Mouse (Mus musculus) forebrain, embryonic 15.5 days (tissue): Measurements from ENCODE around the gene Erbb2. TPM values are rescaled to one million over a fixed set of nuclear protein-coding genes. Genes with fewer than 3 reads are reported as not detected.

Source experiments
- ATAC-seq: fragments of 200-750 bp; cut with Nextera tagmentation; replicated peaks from 2 replicates; pipeline ENCODE4 v1.8.0; 2017; ENCODE audit warnings: mild to moderate bottlenecking, moderate TSS enrichment, moderate library complexity
- H3K27ac ChIP-seq: fragments of 300-500 bp; sonication (generic); replicated peaks from 2 replicates; pipeline ENCODE4 v1.5.1; 2015; ENCODE audit warnings: mild to moderate bottlenecking, inconsistent platforms
- H3K27me3 ChIP-seq: fragments of 300-500 bp; sonication (generic); 2 replicates; pipeline ENCODE4 v1.6.1; 2015; ENCODE audit warnings: inconsistent platforms
- H3K36me3 ChIP-seq: fragments of 300-500 bp; sonication (generic); 2 replicates; pipeline ENCODE4 v1.6.1; 2015; ENCODE audit warnings: mild to moderate bottlenecking, inconsistent platforms
- H3K4me1 ChIP-seq: fragments of 300-500 bp; sonication (generic); 2 replicates; pipeline ENCODE4 v1.6.1; 2015; ENCODE audit warnings: inconsistent platforms
- H3K4me2 ChIP-seq: fragments of 300-500 bp; sonication (generic); replicated peaks from 2 replicates; pipeline ENCODE4 v1.6.1; 2015; ENCODE audit warnings: mild to moderate bottlenecking, inconsistent platforms
- H3K4me3 ChIP-seq: fragments of 300-500 bp; sonication (generic); 2 replicates; pipeline ENCODE4 v1.5.1; 2015; ENCODE audit warnings: mild to moderate bottlenecking, inconsistent platforms
- H3K9ac ChIP-seq: fragments of 300-500 bp; sonication (generic); replicated peaks from 2 replicates; pipeline ENCODE4 v1.6.1; 2015; ENCODE audit warnings: mild to moderate bottlenecking, inconsistent platforms
- H3K9me3 ChIP-seq: fragments of 300-500 bp; sonication (generic); 2 replicates; pipeline ENCODE4 v1.6.1; 2016; ENCODE audit warnings: inconsistent platforms
- WGBS: fragments of 180-500 bp; shearing (Covaris S2); methylation state at CpG from one replicate; pipeline ENCODE4 v1.1.7; 2015; ENCODE audit warnings: mixed read lengths; 5-methylcytosine and 5-hydroxymethylcytosine counted together
- polyA plus RNA-seq: library from polyadenylated mRNA; unstranded; fragments of >200 nt; fragmentation: Nextera tagmentation; extraction: Ambion mirVana; gene quantifications from 2 replicates; pipeline ENCODE4 v1.2.1, GENCODE M21; 2015

Erbb2 gene
- polyA plus RNA-seq, 1 experiment from 2014 or later: 6.2 TPM

GRCm38 (mm10) chr11:98387056-98387577 lies 25.2 kb upstream of the Erbb2 start:
- no peaks in the 10 kb centered on the region for H3K9me3 ChIP-seq
- H3K4me1 ChIP-seq: peaks cover 2% of the 10 kb centered on the region; the same call in 1 of the 2 replicates
- H3K36me3 ChIP-seq: no peaks in the 10 kb centered on the region
- no peak overlapping the region for H3K9ac ChIP-seq
- H3K4me3 ChIP-seq: no peak overlapping the region
- H3K27ac ChIP-seq: no peak overlapping the region
- H3K4me2 ChIP-seq: no peak overlapping the region
- 62% methylated on average over 14 of the region's 14 CpGs for WGBS
- no peak for ATAC-seq
- H3K27me3 ChIP-seq: peaks cover 20% of the 10 kb centered on the region

- H3K4me3 ChIP-seq: no peak overlapping the region
- H3K36me3 ChIP-seq: no peaks in the 10 kb centered on the region
- 72% methylated on average over 10 of the region's 10 CpGs for WGBS
- peaks cover 4% of the 10 kb centered on the region for H3K4me1 ChIP-seq
- H3K27me3 ChIP-seq: peaks cover 20% of the 10 kb centered on the region
- no peak overlapping the region for H3K9ac ChIP-seq
- H3K4me2 ChIP-seq: no peak overlapping the region
- no peak overlapping the region for H3K27ac ChIP-seq
- no peaks in the 10 kb centered on the region for H3K9me3 ChIP-seq
- no peak for ATAC-seq
These were observed 24.0 kb upstream of the Erbb2 start for GRCm38 (mm10) chr11:98388282-98388681.

DNA sequence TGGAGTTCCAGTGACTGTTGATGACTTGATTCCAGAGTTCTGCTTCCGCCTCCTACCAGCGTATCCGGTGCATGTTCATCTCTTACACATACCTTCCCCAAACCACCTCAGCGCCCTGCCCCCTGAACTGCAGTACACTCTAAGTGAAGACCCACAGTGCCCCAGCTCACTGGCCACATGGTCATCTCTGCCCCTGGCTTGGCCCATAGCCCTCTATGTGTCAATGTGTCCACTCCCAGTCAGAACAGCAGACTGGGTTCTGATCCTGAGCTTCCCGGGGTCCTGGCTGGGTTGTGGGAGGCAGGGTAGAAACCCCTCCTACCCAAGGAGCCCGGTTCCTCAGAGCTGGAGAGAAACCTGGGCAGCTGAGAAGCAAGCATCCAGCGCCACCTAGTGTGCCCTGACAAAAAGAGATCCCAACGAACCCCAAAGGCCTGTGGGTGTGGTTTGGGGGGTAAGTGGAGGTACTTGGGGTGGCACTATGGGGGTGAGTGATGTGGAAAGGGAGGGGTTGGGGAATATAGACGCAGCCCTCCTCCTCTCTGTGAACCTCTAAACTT lies 23.0 kb upstream of the Erbb2 start:
- H3K27ac ChIP-seq: no peak overlapping the region
- no peak overlapping the region for H3K4me3 ChIP-seq
- peaks cover 14% of the 10 kb centered on the region for H3K4me1 ChIP-seq
- ATAC-seq: no peak
- peaks cover 20% of the 10 kb centered on the region for H3K27me3 ChIP-seq
- no peaks in the 10 kb centered on the region for H3K9me3 ChIP-seq
- no peak overlapping the region for H3K9ac ChIP-seq
- 29% methylated on average over 9 of the region's 9 CpGs for WGBS
- no peak overlapping the region for H3K4me2 ChIP-seq
- no peaks in the 10 kb centered on the region for H3K36me3 ChIP-seq

GRCm38 (mm10) chr11:98390141-98390540 lies 22.1 kb upstream of the Erbb2 start:
- Histone ChIP-seq H3K9me3 (no peaks in the 10 kb centered on the region), H3K4me1 (peaks cover 16% of the 10 kb centered on the region), H3K27me3 (peaks cover 20% of the 10 kb centered on the region), H3K27ac (no peak overlapping the region), H3K9ac (no peak overlapping the region), H3K4me2 (no peak overlapping the region), H3K4me3 (no peak overlapping the region), H3K36me3 (no peaks in the 10 kb centered on the region)
- ATAC-seq: no peak
- WGBS: 77% methylated on average over 12 of the region's 12 CpGs

DNA sequence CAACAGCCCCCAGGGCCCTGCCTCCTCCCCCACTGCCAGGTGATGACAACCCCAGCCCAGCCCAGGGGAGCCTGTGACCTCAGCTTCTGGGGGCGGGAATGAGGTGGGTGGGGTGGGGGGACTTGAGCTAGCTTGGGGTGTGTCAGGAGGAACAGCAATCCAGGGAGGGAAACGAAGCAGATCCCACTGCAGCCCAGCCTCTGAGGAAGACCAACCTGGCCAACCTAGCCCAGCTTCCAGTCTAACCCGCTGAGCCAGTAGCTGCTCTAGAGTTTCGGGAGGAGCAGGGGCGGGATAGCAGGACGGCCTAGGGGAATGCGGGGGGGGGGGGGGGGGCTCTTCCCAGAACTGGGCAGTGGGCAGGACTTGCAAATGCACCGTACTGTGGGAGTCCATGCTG lies 20.2 kb upstream of the Erbb2 start:
- peaks cover 11% of the 10 kb centered on the region for H3K27me3 ChIP-seq
- ATAC-seq: no peak
- H3K4me1 ChIP-seq: peaks cover 16% of the 10 kb centered on the region
- no peaks in the 10 kb centered on the region for H3K9me3 ChIP-seq
- no peak overlapping the region for H3K9ac ChIP-seq
- 21% methylated on average over 8 of the region's 8 CpGs for WGBS
- no peak overlapping the region for H3K4me3 ChIP-seq
- H3K36me3 ChIP-seq: no peaks in the 10 kb centered on the region
- H3K27ac ChIP-seq: no peak overlapping the region
- H3K4me2 ChIP-seq: no peak overlapping the region

DNA sequence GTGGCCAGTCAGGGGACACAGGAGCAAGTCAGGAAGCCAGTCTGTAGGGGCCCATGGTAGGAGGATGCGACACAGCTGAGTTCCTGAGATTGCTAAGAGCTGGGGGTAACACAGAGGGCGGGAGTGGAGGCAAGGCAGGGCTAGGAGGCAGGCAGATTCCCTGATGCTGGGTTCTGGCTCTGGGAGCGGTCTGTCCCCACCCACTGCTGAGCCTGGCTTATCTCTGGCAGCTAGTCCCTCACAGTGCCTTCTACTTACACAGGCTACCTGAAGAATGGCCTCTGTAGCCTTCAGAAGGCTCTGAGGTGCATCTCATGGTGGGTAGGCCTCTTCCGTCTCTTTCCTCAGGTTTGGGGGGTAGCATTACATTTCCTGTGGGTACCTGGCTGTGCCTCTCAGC lies 19.6 kb upstream of the Erbb2 start:
- Histone ChIP-seq H3K9ac (no peak overlapping the region), H3K4me2 (no peak overlapping the region), H3K4me1 (peaks cover 16% of the 10 kb centered on the region), H3K27me3 (peaks cover 6% of the 10 kb centered on the region), H3K9me3 (no peaks in the 10 kb centered on the region), H3K27ac (no peak overlapping the region), H3K36me3 (no peaks in the 10 kb centered on the region), H3K4me3 (no peak overlapping the region)
- 48% methylated on average over 4 of the region's 4 CpGs for whole genome bisulfite sequencing
- no peak for ATAC-seq

- Histone ChIP-seq H3K4me2 (no peak overlapping the region), H3K4me3 (no peak overlapping the region), H3K4me1 (peaks cover 16% of the 10 kb centered on the region), H3K27ac (no peak overlapping the region), H3K9ac (no peak overlapping the region; the same call in 1 of the 2 replicates), H3K9me3 (no peaks in the 10 kb centered on the region), H3K36me3 (no peaks in the 10 kb centered on the region), H3K27me3 (no peaks in the 10 kb centered on the region)
- WGBS: 74% methylated on average over 6 of the region's 6 CpGs
- no peak for ATAC-seq
These were observed 19.0 kb upstream of the Erbb2 start for GRCm38 (mm10) chr11:98393317-98393716.

DNA sequence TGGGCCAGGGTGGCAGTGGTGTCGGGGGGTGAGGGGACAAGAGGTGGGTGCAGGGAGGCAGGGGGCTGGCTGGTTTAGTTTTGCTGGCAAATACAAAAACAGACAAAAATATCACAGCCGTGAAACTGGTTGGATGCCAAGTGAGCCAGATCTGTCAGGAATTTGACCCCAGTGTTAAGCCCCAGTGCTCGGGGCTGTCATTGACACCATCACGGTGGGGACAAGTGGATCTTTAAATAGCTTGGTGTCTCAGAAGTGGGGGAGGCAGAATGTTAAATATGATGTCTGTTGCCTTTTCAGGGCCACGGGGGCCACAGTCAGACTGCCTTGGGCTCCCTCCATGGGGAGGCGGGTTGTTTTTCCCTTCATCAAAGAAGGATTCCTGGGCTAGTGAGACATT lies 18.0 kb upstream of the Erbb2 start:
- H3K27ac ChIP-seq: no peak overlapping the region
- peaks cover 14% of the 10 kb centered on the region for H3K4me1 ChIP-seq
- H3K4me3 ChIP-seq: no peak overlapping the region
- H3K9me3 ChIP-seq: no peaks in the 10 kb centered on the region
- H3K36me3 ChIP-seq: no peaks in the 10 kb centered on the region
- no peak for ATAC-seq
- no peak overlapping the region for H3K9ac ChIP-seq
- H3K27me3 ChIP-seq: no peaks in the 10 kb centered on the region
- no peak overlapping the region for H3K4me2 ChIP-seq
- 51% methylated on average over 6 of the region's 6 CpGs for WGBS

GRCm38 (mm10) chr11:98395041-98395440 lies 17.2 kb upstream of the Erbb2 start:
- 41% methylated on average over 4 of the region's 4 CpGs for WGBS
- Histone ChIP-seq H3K9me3 (no peaks in the 10 kb centered on the region), H3K4me3 (no peak overlapping the region), H3K9ac (no peak overlapping the region), H3K4me1 (peaks cover 20% of the 10 kb centered on the region), H3K36me3 (no peaks in the 10 kb centered on the region), H3K4me2 (no peak overlapping the region), H3K27me3 (no peaks in the 10 kb centered on the region), H3K27ac (no peak overlapping the region)
- ATAC-seq: no peak

GRCm38 (mm10) chr11:98397946-98398345 lies 14.3 kb upstream of the Erbb2 start:
- Histone ChIP-seq H3K4me2 (no peak overlapping the region), H3K4me1 (peaks cover 25% of the 10 kb centered on the region)

GRCm38 (mm10) chr11:98400161-98400726 lies 12.0 kb upstream of the Erbb2 start, which contains the start of gene Pgap3:
Gene Pgap3, minus strand, starts transcription at chr11:98400490.
- peak within 1 kb of the TSS; percentile 95 for H3K27ac ChIP-seq
- under 1% methylated on average over 40 of the region's 40 CpGs for WGBS
- ATAC-seq: peak; percentile 93
- peak within 1 kb of the TSS; percentile 72 for H3K4me2 ChIP-seq
- H3K9me3 ChIP-seq: no peaks in the 10 kb centered on the region
- H3K4me1 ChIP-seq: peaks cover 12% of the 10 kb centered on the region
- no peaks in the 10 kb centered on the region for H3K36me3 ChIP-seq
- peak within 1 kb of the TSS; percentile 72 for H3K9ac ChIP-seq
- peak within 1 kb of the TSS; percentile 72 for H3K4me3 ChIP-seq
- H3K27me3 ChIP-seq: peaks cover 4% of the 10 kb centered on the region; the same call in 1 of the 2 replicates

More at GRCm38 (mm10) chr11:98397946-98398345, 14.3 kb upstream of the Erbb2 start:
- H3K36me3 ChIP-seq: no peaks in the 10 kb centered on the region
- H3K27me3 ChIP-seq: no peaks in the 10 kb centered on the region; the same call in 1 of the 2 replicates
- no peak overlapping the region for H3K4me3 ChIP-seq
- H3K9ac ChIP-seq: no peak overlapping the region
- 94% methylated on average over 7 of the region's 7 CpGs for WGBS
- no peak overlapping the region for H3K27ac ChIP-seq
- ATAC-seq: no peak
- H3K9me3 ChIP-seq: no peaks in the 10 kb centered on the region

GRCm38 (mm10) chr11:98400816-98401215 lies 11.5 kb upstream of the Erbb2 start:
- Histone ChIP-seq H3K36me3 (no peaks in the 10 kb centered on the region), H3K4me3 (peak overlapping the region; percentile 72), H3K4me2 (peak overlapping the region; percentile 72), H3K9me3 (no peaks in the 10 kb centered on the region), H3K27ac (peak overlapping the region; percentile 95), H3K4me1 (peaks cover 12% of the 10 kb centered on the region), H3K27me3 (peaks cover 4% of the 10 kb centered on the region; the same call in 1 of the 2 replicates), H3K9ac (peak overlapping the region; percentile 72)
- peak; percentile 6; the same call in 1 of the 2 replicates for ATAC-seq
- 64% methylated on average over 3 of the region's 3 CpGs for WGBS
